8 mouse cellular contexts compared by ENCODE assay signal in the genomic region with DNA sequence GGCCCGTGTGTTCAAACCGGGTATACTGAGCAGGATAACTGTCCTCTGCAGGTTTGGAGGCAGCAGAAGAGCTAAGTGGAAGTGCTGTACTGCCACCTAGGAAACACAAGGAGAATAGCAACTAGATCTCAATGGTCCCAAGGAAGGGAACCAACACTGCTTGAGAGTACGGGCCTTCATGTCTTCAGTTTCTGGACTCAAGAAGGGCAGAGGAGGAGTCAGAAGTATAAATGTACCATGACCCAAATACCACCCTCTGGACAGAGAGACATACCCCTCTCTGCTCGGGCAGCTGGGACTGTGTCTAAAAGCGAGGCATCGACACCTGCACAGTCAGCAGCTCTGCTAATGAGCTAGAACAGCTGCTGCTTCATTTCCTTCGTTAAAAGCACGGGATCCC. TPM values are rescaled to one million over a fixed set of nuclear protein-coding genes. Genes with fewer than 3 reads are reported as not detected.
DNase-seq lines count a peak whose midpoint lies in the region; ATAC-seq and TF ChIP-seq lines count a peak whose summit lies in the region.

No protein-coding gene starts in this region.

- POLR2A ChIA-PET in Patski (lab: Charles Lee): no interaction called here

- no peaks in the 10 kb centered on the region for H3K27me3 ChIP-seq in forebrain, embryonic 13.5 days
- no peaks in the 10 kb centered on the region for H3K27me3 ChIP-seq in forebrain, embryonic 10.5 days (ENCODE audit: poor library complexity, severe bottlenecking)
- no peaks in the 10 kb centered on the region for H3K27me3 ChIP-seq in liver, embryonic 14.5 days (ENCODE audit: control insufficient read depth, insufficient read depth, low read length)
- H3K27me3 ChIP-seq in liver, embryonic 11.5 days (replicated peaks; ENCODE audit: control insufficient read depth, insufficient read depth, low read length): no peaks in the 10 kb centered on the region
- peaks cover 7% of the 10 kb centered on the region for H3K27me3 ChIP-seq in Patski
- H3K27me3 ChIP-seq in limb, embryonic 10.5 days (ENCODE audit: low read depth, poor library complexity, severe bottlenecking): 0 out of 2 replicates have a peak, but pooled peaks cover 3% of the 10 kb centered on the region

- in situ Hi-C loops in Patski (cut with MboI; ENCODE audit: low pct_unique_long_range_greater_than_20kb): loop anchor here (25.0 kb wide), 1 partner anchor 301 kb away; no protein-coding TSS in a partner anchor

- ATAC-seq in forebrain, embryonic 13.5 days: peak; percentile 63
- ATAC-seq in liver, embryonic 14.5 days (ENCODE audit: insufficient read depth): no peak
- no peak for ATAC-seq in liver, embryonic 11.5 days (replicated peaks; ENCODE audit: low FRiP score)
- ATAC-seq in Patski: peak; percentile 31
- peak; percentile 55; the same call in 1 of the 2 replicates for ATAC-seq in megakaryocyte-erythroid progenitor cell, adult 5-6 weeks (replicated peaks; ENCODE audit: low FRiP score, low TSS enrichment, poor library complexity, severe bottlenecking)

- CTCF ChIA-PET in Patski (lab: Charles Lee): interaction anchor here (1.3 to 1.6 kb wide), 2 partner anchors 34 to 171 kb away, joined by 3 read pairs; no protein-coding TSS in a partner anchor

- no peak overlapping the region for H3K4me3 ChIP-seq in forebrain, embryonic 13.5 days
- no peak overlapping the region for H3K4me3 ChIP-seq in forebrain, embryonic 10.5 days
- H3K4me3 ChIP-seq in liver, embryonic 14.5 days (ENCODE audit: insufficient read depth in 1 of 2, low read depth in 2 of 2, low read length in 2 of 2): no peak overlapping the region
- H3K4me3 ChIP-seq in liver, embryonic 11.5 days (ENCODE audit: low read depth, low read length): no peak overlapping the region
- H3K4me3 ChIP-seq in limb, embryonic 10.5 days: no peak overlapping the region

- no peak overlapping the region for H3K9ac ChIP-seq in forebrain, embryonic 13.5 days
- no peak overlapping the region for H3K9ac ChIP-seq in liver, embryonic 14.5 days (replicated peaks)
- no peak overlapping the region for H3K9ac ChIP-seq in liver, embryonic 11.5 days (ENCODE audit: low read depth, low read length)

- H3K4me1 ChIP-seq in forebrain, embryonic 13.5 days: peaks cover 10% of the 10 kb centered on the region
- peaks cover 12% of the 10 kb centered on the region for H3K4me1 ChIP-seq in forebrain, embryonic 10.5 days
- H3K4me1 ChIP-seq in liver, embryonic 14.5 days (replicated peaks; ENCODE audit: control insufficient read depth in 2 of 2, insufficient read depth in 2 of 2, low read length in 1 of 2): no peaks in the 10 kb centered on the region
- H3K4me1 ChIP-seq in liver, embryonic 11.5 days (replicated peaks; ENCODE audit: control insufficient read depth, insufficient read depth, low read length): no peaks in the 10 kb centered on the region
- H3K4me1 ChIP-seq in limb, embryonic 10.5 days: no peaks in the 10 kb centered on the region

- H3K36me3 ChIP-seq in forebrain, embryonic 13.5 days (ENCODE audit: poor library complexity, severe bottlenecking): no peaks in the 10 kb centered on the region
- no peaks in the 10 kb centered on the region for H3K36me3 ChIP-seq in forebrain, embryonic 10.5 days (replicated peaks)
- H3K36me3 ChIP-seq in liver, embryonic 14.5 days (replicated peaks; ENCODE audit: control insufficient read depth, insufficient read depth, low read depth): no peaks in the 10 kb centered on the region
- no peaks in the 10 kb centered on the region for H3K36me3 ChIP-seq in liver, embryonic 11.5 days (ENCODE audit: control insufficient read depth, insufficient read depth, low read length)
- no peaks in the 10 kb centered on the region for H3K36me3 ChIP-seq in limb, embryonic 10.5 days

- H3K4me2 ChIP-seq in forebrain, embryonic 13.5 days: no peak overlapping the region
- H3K4me2 ChIP-seq in liver, embryonic 14.5 days (ENCODE audit: low read depth): no peak overlapping the region
- no peak overlapping the region for H3K4me2 ChIP-seq in liver, embryonic 11.5 days

- TF ChIP-seq CTCF in liver, embryonic 14.5 days (IDR thresholded peaks at IDR 0.05; ENCODE audit: low read depth): peak; percentile 50; the same call in 1 of the 2 replicates
- peak; percentile 59 for TF ChIP-seq CTCF in Patski (IDR thresholded peaks at IDR 0.05)

- TF ChIP-seq EP300 in liver, embryonic 14.5 days (IDR thresholded peaks at IDR 0.05; ENCODE audit: low read depth): no peak

- no peak for DNase-seq in forebrain, embryonic 10.5 days (ENCODE audit: extremely low spot score, low spot score)
- no peak for DNase-seq in liver, embryonic 14.5 days (ENCODE audit: low read depth in 3 of 3, low spot score in 3 of 3)
- DNase-seq in liver, embryonic 11.5 days (ENCODE audit: low spot score): no peak
- no peak for DNase-seq in Patski (ENCODE audit: low read depth, low spot score)
- no peak for DNase-seq in urinary bladder, postnatal 36 days (ENCODE audit: low spot score in 2 of 2)
- no peak for DNase-seq in limb, embryonic 10.5 days (ENCODE audit: low spot score)

- WGBS in forebrain, embryonic 13.5 days: 55% methylated on average over 8 of the region's 8 CpGs
- 80% methylated on average over 8 of the region's 8 CpGs for WGBS in forebrain, embryonic 10.5 days
- WGBS in liver, embryonic 14.5 days (ENCODE audit: insufficient replicate concordance): 54% methylated on average over 8 of the region's 8 CpGs
- WGBS in liver, embryonic 11.5 days: 67% methylated on average over 8 of the region's 8 CpGs
- WGBS in limb, embryonic 10.5 days: 76% methylated on average over 8 of the region's 8 CpGs

- H3K9me3 ChIP-seq in forebrain, embryonic 13.5 days (replicated peaks): no peaks in the 10 kb centered on the region
- H3K9me3 ChIP-seq in forebrain, embryonic 10.5 days: no peaks in the 10 kb centered on the region
- H3K9me3 ChIP-seq in liver, embryonic 14.5 days (ENCODE audit: control insufficient read depth, low read length): no peaks in the 10 kb centered on the region
- H3K9me3 ChIP-seq in liver, embryonic 11.5 days (ENCODE audit: control insufficient read depth, low read length): no peaks in the 10 kb centered on the region
- H3K9me3 ChIP-seq in limb, embryonic 10.5 days (replicated peaks): no peaks in the 10 kb centered on the region

- no peak overlapping the region for H3K27ac ChIP-seq in forebrain, embryonic 13.5 days
- H3K27ac ChIP-seq in forebrain, embryonic 10.5 days: no peak overlapping the region
- H3K27ac ChIP-seq in liver, embryonic 14.5 days: no peak overlapping the region
- H3K27ac ChIP-seq in liver, embryonic 11.5 days (ENCODE audit: low read depth, low read length): no peak overlapping the region
- no peak overlapping the region for H3K27ac ChIP-seq in limb, embryonic 10.5 days

RNA-seq across cellular contexts. Expression of gene Col6a5, which starts 27.7 kb away (rescaled TPM):
- 0.06 and 0.08 TPM in 2 replicates for polyA plus RNA-seq in forebrain, embryonic 13.5 days (2015; fragmentation: Nextera tagmentation; extraction: Ambion mirVana)
- polyA plus RNA-seq in forebrain, embryonic 10.5 days (2016; fragmentation: Nextera tagmentation; extraction: Ambion mirVana): not detected in 2 replicates
- polyA plus RNA-seq in liver, embryonic 14.5 days (2012; rRNA removed): 0.04 TPM in 1 of 2 replicates, not detected in the other
- polyA plus RNA-seq in liver, embryonic 14.5 days (2014; fragmentation: Nextera tagmentation; extraction: Ambion mirVana): not detected in 2 replicates
- polyA plus RNA-seq in liver, embryonic 11.5 days (2014; fragmentation: Nextera tagmentation; extraction: Ambion mirVana): 0.08 TPM in 1 of 2 replicates, not detected in the other
- not detected for polyA plus RNA-seq in Patski (2021)
- total RNA-seq in megakaryocyte-erythroid progenitor cell, adult 5-6 weeks (2014; fragmentation: Nextera tagmentation): not detected in 2 replicates
- not detected in 2 replicates for total RNA-seq in megakaryocyte-erythroid progenitor cell, adult 5-6 weeks (2017)
- polyA plus RNA-seq in limb, embryonic 10.5 days (2016; fragmentation: Nextera tagmentation; extraction: Ambion mirVana): 0.10 TPM in 1 of 2 replicates, not detected in the other

Comparison
In these comparisons a context has a peak if more than half of its experiments do, and no peak if none do; other contexts are left out.
1. ATAC-seq: peak in forebrain, embryonic 13.5 days (single experiment), Patski (single experiment) and megakaryocyte-erythroid progenitor cell, adult 5-6 weeks (single experiment); none in liver, embryonic 14.5 days (single experiment) and liver, embryonic 11.5 days (single experiment).